Mouse (Mus musculus): ENCODE results near the gene Lenep. TPM values are rescaled to one million over a fixed set of nuclear protein-coding genes. Genes with fewer than 3 reads are reported as not detected.

Gene Lenep
- polyA plus RNA-seq, 1 experiment from 2014 or later, result not detected

DNA sequence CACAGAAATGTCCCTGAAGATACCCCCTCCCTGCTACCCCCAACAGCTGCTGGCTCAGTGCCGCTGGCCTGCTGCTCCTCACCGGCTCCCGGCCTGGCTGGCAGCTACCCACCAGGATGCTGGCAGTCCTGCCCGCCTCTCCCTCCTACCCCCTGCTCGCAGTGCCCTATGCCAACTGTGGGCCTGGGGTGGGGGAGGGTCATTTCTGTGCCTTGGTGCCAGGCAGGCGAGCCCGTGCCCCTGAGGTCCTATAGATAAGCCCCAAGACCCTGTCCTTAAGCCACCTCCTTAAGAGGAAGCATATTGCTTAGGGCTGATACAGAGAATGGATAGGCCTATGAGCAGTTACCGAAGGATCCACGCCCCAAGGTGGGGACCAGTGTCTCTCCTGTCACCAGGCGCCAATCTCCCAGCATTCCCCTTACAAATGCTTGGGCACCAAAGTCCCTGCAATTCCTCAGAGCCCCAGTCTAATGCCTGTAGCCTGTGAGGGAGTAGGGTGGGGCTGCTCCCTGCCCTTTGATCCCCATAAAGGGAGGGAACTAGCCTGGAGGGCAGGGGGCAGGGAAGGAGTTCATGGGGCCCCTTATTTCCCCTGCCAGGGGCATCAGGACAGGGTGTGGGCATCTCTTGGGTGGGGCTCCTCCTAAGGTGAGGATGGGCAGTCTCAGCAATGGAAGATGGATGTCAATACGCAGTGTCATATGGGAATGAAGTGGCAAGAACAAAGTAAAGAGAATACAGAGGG, 14.3 kb downstream of the Lenep start:
- 65% methylated on average over 11 of the region's 11 CpGs for WGBS
- Histone ChIP-seq H3K4me2 (replicated peaks) (peak overlapping the region; percentile 62), H3K27ac (peak overlapping the region; percentile 92), H3K9me3 (no peaks in the 10 kb centered on the region), H3K4me1 (replicated peaks) (peaks cover 78% of the 10 kb centered on the region), H3K36me3 (no peaks in the 10 kb centered on the region; the same call in 1 of the 2 replicates), H3K4me3 (replicated peaks) (peak overlapping the region; percentile 19), H3K9ac (no peak overlapping the region), H3K27me3 (replicated peaks) (no peaks in the 10 kb centered on the region)
- ATAC-seq, result peak; percentile 80

DNA sequence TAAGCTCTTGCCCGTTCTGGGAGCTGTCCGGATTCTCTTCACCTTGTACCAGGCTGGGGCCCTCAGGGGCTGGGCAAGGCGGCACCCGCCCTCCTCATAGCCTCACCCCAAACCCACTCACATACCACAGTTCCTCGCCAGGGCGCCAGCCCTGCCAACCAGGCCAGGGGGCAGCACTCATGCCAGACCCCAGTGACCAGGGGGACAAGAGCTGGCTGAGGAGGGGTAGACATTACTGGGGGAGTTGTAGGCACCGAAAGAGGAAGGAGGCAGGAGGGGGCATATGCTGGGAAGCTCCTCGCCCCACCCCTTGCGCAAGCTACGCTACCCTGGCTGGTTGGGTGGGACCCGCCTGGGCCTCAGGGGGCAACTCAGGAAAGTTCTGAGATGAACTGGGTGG, 15.0 kb downstream of the Lenep start:
- Histone ChIP-seq H3K27ac (peak overlapping the region; percentile 92), H3K27me3 (replicated peaks) (no peaks in the 10 kb centered on the region), H3K36me3 (no peaks in the 10 kb centered on the region; the same call in 1 of the 2 replicates), H3K9me3 (no peaks in the 10 kb centered on the region), H3K9ac (peak overlapping the region; percentile 31), H3K4me3 (replicated peaks) (peak overlapping the region; percentile 23), H3K4me2 (replicated peaks) (peak overlapping the region; percentile 62), H3K4me1 (replicated peaks) (peaks cover 74% of the 10 kb centered on the region)
- 59% methylated on average over 11 of the region's 11 CpGs for WGBS
- ATAC-seq, result no peak

DNA sequence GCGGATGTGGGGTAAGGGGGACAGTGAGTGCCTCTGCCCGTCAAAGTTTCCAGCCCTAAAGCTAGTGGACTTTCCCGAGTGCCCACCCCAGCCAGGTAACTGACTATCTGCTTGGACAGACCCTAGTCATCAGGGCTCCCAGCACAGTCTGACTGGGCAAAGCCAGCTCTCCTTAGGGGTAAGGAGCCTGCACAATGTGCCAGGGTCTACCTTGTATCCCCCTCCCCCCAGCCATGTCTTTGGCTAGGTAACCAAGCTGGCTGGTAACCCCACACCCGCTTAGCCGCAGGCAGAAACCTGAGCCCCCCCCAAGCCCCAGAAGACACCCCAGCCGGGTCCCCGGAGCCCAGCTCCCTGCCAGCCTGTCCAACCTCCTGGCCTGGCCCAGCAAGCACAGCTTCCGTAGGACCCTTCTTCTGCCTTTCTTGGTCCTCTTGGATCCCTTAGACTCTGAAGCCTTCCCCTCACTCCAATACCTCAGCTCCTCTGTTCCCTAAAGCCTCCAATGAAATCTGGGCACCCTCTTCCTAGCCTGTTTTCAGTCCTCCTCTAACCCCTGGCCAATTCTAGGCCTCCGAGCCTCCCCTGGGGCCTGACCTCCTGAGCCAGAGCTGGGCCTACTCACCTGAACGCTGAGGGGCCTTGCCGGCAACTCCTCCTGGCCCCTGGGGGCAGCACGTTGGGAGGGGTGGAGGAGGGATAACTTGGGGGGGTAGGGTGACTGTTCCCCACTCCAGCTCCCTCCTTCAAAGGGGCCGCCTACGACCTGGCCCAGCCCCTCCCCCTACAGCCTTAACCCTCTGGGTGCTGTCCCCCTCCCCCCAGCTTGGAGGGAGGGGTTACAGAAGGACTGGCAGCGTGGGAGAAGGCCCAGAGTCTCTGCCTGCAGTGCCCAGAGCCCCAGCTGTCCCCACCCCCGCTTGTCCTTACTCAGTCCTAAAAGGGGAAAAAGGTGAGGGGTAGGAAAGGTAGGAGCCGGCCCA, 15.9 kb downstream of the Lenep start:
- H3K36me3 ChIP-seq, result no peaks in the 10 kb centered on the region; the same call in 1 of the 2 replicates
- H3K27ac ChIP-seq, result peak overlapping the region; percentile 92
- no peaks in the 10 kb centered on the region for H3K9me3 ChIP-seq
- H3K4me1 ChIP-seq (replicated peaks), result peaks cover 68% of the 10 kb centered on the region
- no peak for ATAC-seq
- no peaks in the 10 kb centered on the region for H3K27me3 ChIP-seq (replicated peaks)
- peak overlapping the region; percentile 23 for H3K4me3 ChIP-seq (replicated peaks)
- H3K4me2 ChIP-seq (replicated peaks), result peak overlapping the region; percentile 62
- WGBS, result 53% methylated on average over 17 of the region's 17 CpGs
- H3K9ac ChIP-seq, result peak overlapping the region; percentile 31; the same call in 1 of the 2 replicates

DNA sequence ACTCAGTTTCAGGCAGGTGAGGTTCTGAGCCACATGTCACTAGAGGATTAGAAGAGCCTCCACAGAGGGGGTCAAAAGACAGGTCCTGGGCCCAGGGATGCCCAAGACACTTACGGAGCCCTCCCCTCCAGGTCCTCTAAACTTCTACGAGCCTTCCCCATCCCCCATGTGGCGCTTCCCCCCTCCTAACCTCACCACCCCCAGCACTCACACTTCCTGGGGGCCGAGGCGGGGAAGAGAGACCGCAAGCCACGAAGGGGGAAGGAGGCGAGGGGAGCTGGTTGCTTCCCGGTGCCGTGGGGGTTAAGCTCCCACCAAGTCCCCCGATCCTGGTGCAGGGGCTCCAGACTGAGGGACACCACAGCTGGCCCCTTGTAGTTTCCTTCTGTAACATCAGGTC, 17.1 kb downstream of the Lenep start:
- ATAC-seq, result no peak
- WGBS, result 46% methylated on average over 11 of the region's 11 CpGs
- Histone ChIP-seq H3K27me3 (replicated peaks) (no peaks in the 10 kb centered on the region), H3K36me3 (no peaks in the 10 kb centered on the region; the same call in 1 of the 2 replicates), H3K4me3 (replicated peaks) (no peak overlapping the region), H3K9me3 (no peaks in the 10 kb centered on the region), H3K27ac (no peak overlapping the region), H3K9ac (peak overlapping the region; percentile 27; the same call in 1 of the 2 replicates), H3K4me2 (replicated peaks) (peak overlapping the region; percentile 62), H3K4me1 (replicated peaks) (peaks cover 57% of the 10 kb centered on the region)

DNA sequence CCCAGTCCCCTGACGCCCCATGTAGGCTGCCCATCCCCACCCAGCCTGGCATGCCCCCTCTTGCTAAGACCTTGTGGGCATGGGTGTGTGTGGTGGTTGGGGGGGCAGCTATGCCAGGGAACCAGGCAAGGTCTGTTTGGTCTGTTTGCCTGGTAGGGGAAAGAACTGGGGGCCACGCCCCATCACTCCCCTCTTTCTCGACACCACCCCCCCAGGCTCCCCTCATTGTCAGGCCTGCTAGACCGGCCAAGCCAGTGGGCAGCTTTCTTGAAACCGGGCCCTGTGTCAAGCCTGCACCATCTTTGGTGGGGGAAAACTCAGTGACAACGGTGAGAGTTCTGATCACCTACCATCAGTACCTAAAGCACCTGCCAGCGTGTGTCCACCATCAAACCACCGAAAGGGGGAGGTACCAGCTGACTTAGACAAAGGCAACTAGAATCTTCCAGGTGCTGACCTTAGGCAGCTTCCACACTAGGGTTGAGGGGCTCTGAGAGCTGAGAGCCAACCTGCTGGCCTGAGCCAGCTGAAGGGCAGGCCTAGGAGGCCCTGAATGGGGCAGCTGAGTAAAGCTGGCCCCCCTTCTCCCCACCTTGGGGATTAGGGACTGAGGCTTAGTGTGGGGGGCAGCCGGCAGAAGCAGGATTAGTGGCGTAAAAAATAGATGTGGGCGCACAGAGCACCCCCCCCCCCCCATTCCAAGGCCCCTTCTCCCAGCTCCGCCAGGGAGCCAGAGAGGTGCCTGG, 18.1 kb downstream of the Lenep start:
- H3K9me3 ChIP-seq, result no peaks in the 10 kb centered on the region
- 71% methylated on average over 12 of the region's 12 CpGs for WGBS
- H3K36me3 ChIP-seq, result peaks cover 7% of the 10 kb centered on the region; the same call in 1 of the 2 replicates
- no peak for ATAC-seq
- H3K9ac ChIP-seq, result 0 out of 2 replicates have a peak overlapping the region, but pooled peaks have one; percentile 3
- peaks cover 54% of the 10 kb centered on the region for H3K4me1 ChIP-seq (replicated peaks)
- no peaks in the 10 kb centered on the region for H3K27me3 ChIP-seq (replicated peaks)
- H3K4me2 ChIP-seq (replicated peaks), result peak overlapping the region; percentile 62; the same call in 1 of the 2 replicates
- H3K4me3 ChIP-seq (replicated peaks), result no peak overlapping the region
- H3K27ac ChIP-seq, result no peak overlapping the region

DNA sequence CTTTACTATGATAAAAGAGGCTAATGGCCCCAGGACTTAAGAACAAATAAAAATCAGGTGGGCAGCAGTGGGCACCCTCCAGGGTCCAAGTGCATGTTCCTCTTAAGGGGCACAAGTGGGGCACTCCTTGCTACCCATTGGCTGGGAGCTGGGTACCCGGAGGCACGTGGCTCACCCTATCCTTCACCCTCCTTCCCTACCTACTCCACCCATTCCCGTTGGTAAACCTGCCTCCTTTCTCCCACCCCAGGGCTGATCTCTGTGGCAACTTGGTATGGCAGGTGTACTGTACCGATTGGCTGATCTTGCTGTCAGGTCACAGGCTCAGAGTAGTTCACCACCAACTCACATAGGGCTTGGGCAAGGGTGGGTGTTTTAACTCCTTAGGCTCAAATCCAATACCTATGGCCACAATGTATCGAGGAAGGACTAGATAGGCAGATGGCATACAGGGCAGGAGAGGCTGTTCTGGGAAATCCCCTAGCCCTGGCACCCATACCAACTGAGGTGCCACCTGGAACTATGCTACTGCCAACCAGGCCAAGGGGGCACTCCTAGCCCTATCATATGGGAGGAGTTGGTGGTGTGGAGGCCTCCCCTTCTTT, 18.8 kb downstream of the Lenep start:
- 85% methylated on average over 5 of the region's 5 CpGs for WGBS
- Histone ChIP-seq H3K27ac (no peak overlapping the region), H3K9me3 (no peaks in the 10 kb centered on the region), H3K4me3 (replicated peaks) (no peak overlapping the region), H3K36me3 (peaks cover 9% of the 10 kb centered on the region; the same call in 1 of the 2 replicates), H3K4me2 (replicated peaks) (no peak overlapping the region), H3K27me3 (replicated peaks) (no peaks in the 10 kb centered on the region), H3K9ac (no peak overlapping the region), H3K4me1 (replicated peaks) (peaks cover 58% of the 10 kb centered on the region)
- ATAC-seq, result no peak

DNA sequence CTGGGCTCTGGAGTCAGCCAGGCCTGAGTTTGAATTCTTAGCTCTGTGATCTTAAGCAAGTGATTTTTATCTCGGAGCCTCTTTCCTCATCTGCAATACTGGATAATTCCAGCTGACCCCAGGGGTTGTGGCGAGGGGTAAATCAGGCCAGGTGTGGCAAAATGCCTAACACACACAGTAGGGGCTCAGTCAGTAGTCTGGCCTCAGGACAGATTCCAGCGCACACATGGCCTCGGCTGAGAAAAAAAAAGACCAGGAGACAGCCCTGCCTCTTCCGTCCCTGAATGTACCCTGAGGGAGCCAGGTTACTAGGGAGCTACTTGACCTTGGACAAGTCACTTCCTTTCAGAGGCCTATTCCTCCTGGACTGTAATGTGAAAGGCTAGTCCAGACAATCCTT, 19.6 kb downstream of the Lenep start:
- no peak overlapping the region for H3K27ac ChIP-seq
- whole genome bisulfite sequencing, result 78% methylated on average over 5 of the region's 5 CpGs
- peaks cover 9% of the 10 kb centered on the region; the same call in 1 of the 2 replicates for H3K36me3 ChIP-seq
- H3K4me2 ChIP-seq (replicated peaks), result no peak overlapping the region
- no peaks in the 10 kb centered on the region for H3K27me3 ChIP-seq (replicated peaks)
- H3K4me3 ChIP-seq (replicated peaks), result no peak overlapping the region
- H3K9me3 ChIP-seq, result no peaks in the 10 kb centered on the region
- H3K4me1 ChIP-seq (replicated peaks), result peaks cover 60% of the 10 kb centered on the region
- no peak for ATAC-seq
- no peak overlapping the region for H3K9ac ChIP-seq

DNA sequence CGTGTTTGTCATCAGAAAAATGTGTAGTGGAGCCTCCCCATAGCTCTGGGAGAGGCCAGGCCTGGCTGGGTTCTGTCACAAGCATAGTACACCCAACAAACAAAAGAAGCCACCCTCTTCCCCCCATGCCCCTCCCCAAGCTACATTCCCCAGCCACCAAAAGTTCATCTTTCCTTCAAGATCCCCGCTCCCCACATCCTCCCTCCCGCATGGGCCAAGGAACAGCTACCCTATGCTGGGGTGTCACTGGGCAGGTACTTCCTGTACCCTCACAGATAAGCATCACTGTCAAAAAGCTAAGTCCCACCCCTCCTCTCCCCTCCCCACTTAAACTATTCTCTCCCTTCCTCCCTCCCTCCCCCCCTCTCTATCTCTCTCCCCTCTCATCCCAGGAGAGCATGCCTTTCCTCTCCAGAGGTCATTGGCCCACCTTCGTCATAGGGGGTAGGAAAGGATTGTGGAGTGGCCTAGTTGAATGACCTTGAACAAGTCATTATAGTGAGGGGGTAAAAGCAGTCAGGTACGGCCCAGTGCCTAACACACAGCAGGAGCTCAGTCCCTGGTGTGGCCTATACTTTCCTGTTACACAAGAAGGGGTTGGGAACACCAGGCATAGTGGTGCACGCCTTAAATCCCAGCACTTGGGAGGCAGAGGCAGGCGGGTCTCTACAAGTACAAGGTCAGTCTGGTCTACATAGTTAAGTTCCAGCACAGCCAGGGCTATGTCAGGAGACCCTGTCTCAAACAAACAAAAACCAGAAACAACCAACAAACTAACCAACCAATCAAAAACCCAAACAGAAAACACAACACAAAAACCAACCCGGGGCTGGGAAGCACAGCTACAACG, 20.3 kb downstream of the Lenep start:
- no peaks in the 10 kb centered on the region for H3K27me3 ChIP-seq (replicated peaks)
- no peak overlapping the region for H3K4me2 ChIP-seq (replicated peaks)
- no peak overlapping the region for H3K9ac ChIP-seq
- no peak overlapping the region for H3K4me3 ChIP-seq (replicated peaks)
- 83% methylated on average over 9 of the region's 9 CpGs for WGBS
- H3K9me3 ChIP-seq, result no peaks in the 10 kb centered on the region
- H3K4me1 ChIP-seq (replicated peaks), result peaks cover 58% of the 10 kb centered on the region
- H3K27ac ChIP-seq, result no peak overlapping the region
- ATAC-seq, result no peak
- peaks cover 9% of the 10 kb centered on the region; the same call in 1 of the 2 replicates for H3K36me3 ChIP-seq

DNA sequence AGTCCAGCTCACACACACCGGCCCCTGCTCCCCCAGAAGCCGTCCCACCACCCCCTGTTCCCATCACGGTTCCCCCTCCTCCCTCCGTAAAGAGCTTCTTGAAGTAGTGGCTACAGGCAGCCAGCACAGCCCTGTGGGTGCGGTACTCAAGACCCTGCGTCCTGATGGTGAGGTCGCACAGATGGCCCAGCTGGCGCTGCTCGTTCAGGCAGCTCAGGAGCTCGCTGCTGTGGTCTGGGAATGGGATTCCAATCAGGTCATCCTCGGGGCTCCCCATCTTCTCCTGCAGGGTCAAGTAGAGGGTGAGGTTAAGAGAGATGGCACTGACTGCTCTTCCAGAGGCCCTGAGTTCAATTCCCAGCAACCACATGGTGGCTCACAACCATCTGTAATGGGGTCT, 21.4 kb downstream of the Lenep start:
- Histone ChIP-seq H3K36me3 (peaks cover 9% of the 10 kb centered on the region; the same call in 1 of the 2 replicates), H3K27me3 (replicated peaks) (no peaks in the 10 kb centered on the region), H3K9ac (no peak overlapping the region), H3K4me2 (replicated peaks) (no peak overlapping the region), H3K27ac (no peak overlapping the region), H3K9me3 (no peaks in the 10 kb centered on the region), H3K4me3 (replicated peaks) (no peak overlapping the region), H3K4me1 (replicated peaks) (peaks cover 48% of the 10 kb centered on the region)
- no peak for ATAC-seq
- 77% methylated on average over 11 of the region's 11 CpGs for WGBS

DNA sequence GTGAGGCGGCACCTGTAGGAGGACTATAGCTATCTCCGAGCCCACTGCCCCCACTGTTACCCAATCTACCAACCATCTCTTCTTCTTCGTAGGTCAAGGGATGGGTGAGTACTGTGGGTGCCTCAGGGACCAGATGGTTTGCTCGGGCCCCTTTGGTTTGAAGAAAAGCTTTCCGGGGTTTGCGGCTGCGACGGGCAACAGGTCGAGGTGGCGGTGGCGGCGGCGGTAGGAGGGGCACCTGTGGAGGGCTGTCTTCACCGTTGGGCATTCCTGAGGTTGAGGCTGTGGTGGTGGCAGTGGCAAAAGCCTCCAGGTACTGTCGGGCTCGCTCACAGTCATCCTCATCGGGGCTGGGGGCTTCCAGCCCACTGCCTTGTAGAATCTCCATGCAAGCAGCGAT, 21.9 kb downstream of the Lenep start:
- whole genome bisulfite sequencing, result 91% methylated on average over 18 of the region's 18 CpGs
- Histone ChIP-seq H3K27me3 (replicated peaks) (no peaks in the 10 kb centered on the region), H3K4me2 (replicated peaks) (no peak overlapping the region), H3K9me3 (no peaks in the 10 kb centered on the region), H3K36me3 (peaks cover 9% of the 10 kb centered on the region; the same call in 1 of the 2 replicates), H3K9ac (no peak overlapping the region), H3K27ac (no peak overlapping the region), H3K4me3 (replicated peaks) (no peak overlapping the region), H3K4me1 (replicated peaks) (peaks cover 44% of the 10 kb centered on the region)
- no peak for ATAC-seq

DNA sequence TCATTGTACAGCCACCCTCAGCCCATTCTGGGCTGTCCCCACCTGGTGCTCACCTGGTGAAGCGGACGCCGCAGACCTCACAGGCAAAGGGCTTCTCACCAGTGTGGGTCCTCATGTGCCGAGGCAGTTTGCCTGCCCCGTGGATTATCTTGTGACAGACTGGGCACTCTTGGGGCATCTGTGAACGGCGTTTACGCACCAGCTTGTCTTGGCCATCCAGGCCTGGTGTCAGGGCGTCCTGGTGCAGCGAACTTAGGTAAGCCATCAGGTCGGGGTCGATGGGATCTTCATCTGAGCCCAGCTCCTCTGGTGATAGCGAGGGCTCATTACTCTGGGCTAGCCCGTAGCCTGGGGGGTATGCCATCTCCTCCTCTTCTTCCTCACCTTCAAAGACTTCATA, 22.3 kb downstream of the Lenep start:
- 90% methylated on average over 14 of the region's 14 CpGs for whole genome bisulfite sequencing
- no peak overlapping the region for H3K9ac ChIP-seq
- no peaks in the 10 kb centered on the region for H3K27me3 ChIP-seq (replicated peaks)
- peaks cover 40% of the 10 kb centered on the region for H3K4me1 ChIP-seq (replicated peaks)
- no peak overlapping the region for H3K4me2 ChIP-seq (replicated peaks)
- H3K27ac ChIP-seq, result no peak overlapping the region
- ATAC-seq, result no peak
- no peak overlapping the region for H3K4me3 ChIP-seq (replicated peaks)
- H3K36me3 ChIP-seq, result peaks cover 9% of the 10 kb centered on the region; the same call in 1 of the 2 replicates
- H3K9me3 ChIP-seq, result no peaks in the 10 kb centered on the region
